Mouse (Mus musculus): Measurements from ENCODE around the gene Rps10. TPM values are rescaled to one million over a fixed set of nuclear protein-coding genes. Genes with fewer than 3 reads are reported as not detected.

The Rps10 gene
- polyA plus RNA-seq, 1 experiment from 2014 or later: 1,510 TPM

GRCm38 (mm10) chr17:27592565-27592910, 43.9 kb downstream of the Rps10 start:
- TF ChIP-seq CTCF (IDR thresholded peaks at IDR 0.05): no peak
- DNase-seq (ENCODE audit: low read depth, low spot score): no peak
- ChIA-PET CTCF (interaction anchor here (0.8 to 1.1 kb wide), 2 partner anchors 15 to 31 kb away, joined by 3 to 4 read pairs; partner anchors contain the start of gene Nudt3), POLR2A (interaction anchor here (1.0 kb wide), 1 partner anchor 14 kb away, joined by 3 read pairs; no protein-coding TSS in a partner anchor)
- no peaks in the 10 kb centered on the region for H3K27me3 ChIP-seq
- in situ Hi-C loops (cut with MboI; ENCODE audit: low pct_unique_long_range_greater_than_20kb): no loop called here
- ATAC-seq: no peak

GRCm38 (mm10) chr17:27591826-27592564, 44.5 kb downstream of the Rps10 start:
- in situ Hi-C loops (cut with MboI; ENCODE audit: low pct_unique_long_range_greater_than_20kb): no loop called here
- H3K27me3 ChIP-seq: no peaks in the 10 kb centered on the region
- DNase-seq (ENCODE audit: low read depth, low spot score) (no peak), ATAC-seq (no peak)
- no peak for TF ChIP-seq CTCF (IDR thresholded peaks at IDR 0.05)
- ChIA-PET POLR2A (interaction anchor here (1.0 kb wide), 1 partner anchor 13 kb away, joined by 3 read pairs; no protein-coding TSS in a partner anchor), CTCF (interaction anchor here (1.1 kb wide), 1 partner anchor 15 kb away, joined by 3 read pairs; no protein-coding TSS in a partner anchor)

GRCm38 (mm10) chr17:27588231-27588630, 48.2 kb downstream of the Rps10 start:
- no peaks in the 10 kb centered on the region for H3K27me3 ChIP-seq
- in situ Hi-C loops (cut with MboI; ENCODE audit: low pct_unique_long_range_greater_than_20kb): no loop called here
- POLR2A ChIA-PET: no interaction called here
- no peak for TF ChIP-seq CTCF (IDR thresholded peaks at IDR 0.05)
- DNase-seq (ENCODE audit: low read depth, low spot score): no peak
- no peak for ATAC-seq
- CTCF ChIA-PET: no interaction called here

- TF ChIP-seq CTCF (IDR thresholded peaks at IDR 0.05): no peak
- ATAC-seq (no peak), DNase-seq (ENCODE audit: low read depth, low spot score) (no peak)
- in situ Hi-C loops (cut with MboI; ENCODE audit: low pct_unique_long_range_greater_than_20kb): no loop called here
- no peaks in the 10 kb centered on the region for H3K27me3 ChIP-seq
- ChIA-PET POLR2A (no interaction called here), CTCF (no interaction called here)
These were observed 49.2 kb downstream of the Rps10 start for GRCm38 (mm10) chr17:27587252-27587651.

GRCm38 (mm10) chr17:27586661-27587060, 49.8 kb downstream of the Rps10 start:
- ChIA-PET POLR2A (no interaction called here), CTCF (no interaction called here)
- in situ Hi-C loops (cut with MboI; ENCODE audit: low pct_unique_long_range_greater_than_20kb): no loop called here
- no peak for TF ChIP-seq CTCF (IDR thresholded peaks at IDR 0.05)
- no peaks in the 10 kb centered on the region for H3K27me3 ChIP-seq
- ATAC-seq: no peak
- no peak for DNase-seq (ENCODE audit: low read depth, low spot score)

- DNase-seq (ENCODE audit: low read depth, low spot score) (no peak), ATAC-seq (no peak)
- ChIA-PET CTCF (no interaction called here), POLR2A (interaction anchor here (1.0 kb wide), 1 partner anchor 52 kb away, joined by 3 read pairs; the partner anchor contains the start of gene RPS10-NUDT3)
- no peaks in the 10 kb centered on the region for H3K27me3 ChIP-seq
- in situ Hi-C loops (cut with MboI; ENCODE audit: low pct_unique_long_range_greater_than_20kb): no loop called here
- no peak for TF ChIP-seq CTCF (IDR thresholded peaks at IDR 0.05)
These were observed 53.1 kb downstream of the Rps10 start for GRCm38 (mm10) chr17:27583185-27583894.

Other genes with a start within 250 kb of the Rps10 start
- 0.01 TPM for gene Grm4, start 115.3 kb downstream of the Rps10 start, polyA plus RNA-seq (2021)
- gene Hmga1, start 80.2 kb downstream of the Rps10 start, polyA plus RNA-seq (2021): 32.2 TPM
- gene AI413582, start 70.9 kb downstream of the Rps10 start, polyA plus RNA-seq (2021): 30.7 TPM
- 196 TPM for gene Nudt3, start 13.2 kb downstream of the Rps10 start, polyA plus RNA-seq (2021)
- gene RPS10-NUDT3, start 1.4 kb downstream of the Rps10 start, polyA plus RNA-seq (2021): 1.7 TPM
- gene Pacsin1, start 18.8 kb upstream of the Rps10 start, polyA plus RNA-seq (2021): 0.05 TPM
- gene Spdef, start 92.3 kb upstream of the Rps10 start, polyA plus RNA-seq (2021): not detected
- 105 TPM for gene D17Wsu92e, start 184.0 kb upstream of the Rps10 start, polyA plus RNA-seq (2021)
- gene Snrpc, start 201.5 kb upstream of the Rps10 start, polyA plus RNA-seq (2021): 84.3 TPM
- gene Uhrf1bp1, start 219.8 kb upstream of the Rps10 start, polyA plus RNA-seq (2021): 17.4 TPM

Data from Patski (cell line).